13 mouse cellular contexts compared by ENCODE assay signal in the genomic region with DNA sequence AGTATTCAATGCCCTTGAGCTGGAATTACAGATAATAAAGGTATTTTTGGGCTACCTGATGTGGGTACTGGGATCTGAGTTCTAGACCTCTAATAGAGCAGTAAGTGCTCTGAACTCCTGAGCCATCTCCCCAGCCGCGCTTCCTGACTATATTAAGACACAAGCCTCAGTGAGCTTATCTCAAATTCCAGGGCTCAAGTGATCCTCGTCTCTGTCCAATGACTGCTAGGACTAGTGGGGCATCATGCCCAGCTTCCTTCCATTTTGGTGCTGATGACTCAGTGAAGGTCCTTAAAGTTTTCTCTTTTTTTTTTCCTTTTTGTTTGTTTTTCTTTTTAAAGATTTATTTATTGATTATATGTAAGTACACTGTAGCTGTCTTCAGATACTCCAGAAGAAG. TPM values are rescaled to one million over a fixed set of nuclear protein-coding genes. Genes with fewer than 3 reads are reported as not detected.
"Had no signal": no experiment of that assay in that cellular context is flagged by ENCODE, and none has a peak within 500 bp of the region (broad histone marks: within the 10 kb centered on the region; RNA-seq: fewer than 3 reads in every experiment).

No protein-coding gene starts in this region.

- H3K4me1 ChIP-seq: midbrain, embryonic 12.5 days had no signal

- H3K4me2 ChIP-seq: limb, embryonic 13.5 days; midbrain, embryonic 12.5 days had no signal

- H3K9me3 ChIP-seq: limb, embryonic 13.5 days; midbrain, embryonic 12.5 days had no signal

- H3K4me3 ChIP-seq: limb, embryonic 13.5 days; midbrain, embryonic 12.5 days had no signal

- H3K27me3 ChIP-seq: limb, embryonic 13.5 days; midbrain, embryonic 12.5 days had no signal

- H3K9ac ChIP-seq: limb, embryonic 13.5 days; liver, embryonic 14.5 days; midbrain, embryonic 12.5 days had no signal

- H3K27ac ChIP-seq: limb, embryonic 13.5 days; liver, embryonic 14.5 days; midbrain, embryonic 12.5 days; stomach, postnatal 0 days had no signal

- H3K36me3 ChIP-seq: limb, embryonic 13.5 days; midbrain, embryonic 12.5 days had no signal

- ATAC-seq: midbrain, embryonic 16.5 days had no signal

- DNase-seq: kidney, postnatal 10 days; left cerebral cortex, postnatal 4 days; lung, adult 18-20 months; thymus, postnatal 14 days had no signal

RNA-seq across cellular contexts. Expression of gene Tmem202, which starts 24.6 kb away (rescaled TPM):
- total RNA-seq: megakaryocyte-erythroid progenitor cell, adult 5-6 weeks had no signal
- polyA plus RNA-seq: large intestine, adult 2 months; liver, adult 2 months; lung, embryonic 16.5 days; midbrain, embryonic 12.5 days had no signal
